Mouse (Mus musculus): ENCODE data around the gene Nlrp4a.
"Not testable (repeated sequence)": the region's sequence is repeated elsewhere in the genome, so short reads cannot be mapped to it uniquely, and the experiment has no call there.

GRCm38 (mm10) chr7:26386691-26387090, 48.2 kb upstream of the Nlrp4a start:
- TF ChIP-seq E2F4 (IDR thresholded peaks at IDR 0.05; ENCODE audit: insufficient replicate concordance, low read depth, low read length); MEF2A (IDR thresholded peaks at IDR 0.05; ENCODE audit: borderline replicate concordance, low read depth, low read length); CTCF (conservative IDR thresholded peaks at IDR 0.05 in 1 of 2, IDR thresholded peaks at IDR 0.05 in 1 of 2; ENCODE audit: low read depth in 2 of 2, low read length in 2 of 2); CHD2 (IDR thresholded peaks at IDR 0.05; ENCODE audit: low read length); EP300 (IDR thresholded peaks at IDR 0.05; ENCODE audit: low read length); POLR2A (IDR thresholded peaks at IDR 0.05; ENCODE audit: low read depth, low read length); USF2 (conservative IDR thresholded peaks at IDR 0.05; ENCODE audit: low read depth, low read length); RAD21 (IDR thresholded peaks at IDR 0.05; ENCODE audit: low read depth, low read length); USF1 (IDR thresholded peaks at IDR 0.05; ENCODE audit: low read depth, low read length); ZC3H11A (IDR thresholded peaks at IDR 0.05; ENCODE audit: low read depth, low read length); SMC3 (IDR thresholded peaks at IDR 0.05; ENCODE audit: low read depth, low read length); MXI1 (IDR thresholded peaks at IDR 0.05; ENCODE audit: low read depth, low read length); KAT2A (IDR thresholded peaks at IDR 0.05; ENCODE audit: insufficient replicate concordance, low read length): not testable (repeated sequence)
